Mouse (Mus musculus) forebrain, embryonic 13.5 days (tissue): ENCODE results near the gene Exoc3l4. TPM values are rescaled to one million over a fixed set of nuclear protein-coding genes. Genes with fewer than 3 reads are reported as not detected.

Experiments
- ATAC-seq: fragments of 200-750 bp; cut with Nextera tagmentation; 2 replicates; pipeline ENCODE4 v1.8.0; 2017
- H3K27ac ChIP-seq: fragments of 300-500 bp; sonication (generic); 2 replicates; pipeline ENCODE4 v1.5.1; 2015; ENCODE audit warnings: inconsistent platforms, mild to moderate bottlenecking, moderate library complexity
- H3K27me3 ChIP-seq: fragments of 300-500 bp; sonication (generic); 2 replicates; pipeline ENCODE4 v1.6.1; 2015; ENCODE audit warnings: mild to moderate bottlenecking, inconsistent platforms
- H3K36me3 ChIP-seq: fragments of 300-500 bp; sonication (generic); 2 replicates; pipeline ENCODE4 v1.6.1; 2015; ENCODE audit warnings: mild to moderate bottlenecking, inconsistent platforms; ENCODE audit not compliant: poor library complexity, severe bottlenecking
- H3K4me1 ChIP-seq: fragments of 300-500 bp; sonication (generic); 2 replicates; pipeline ENCODE4 v1.6.1; 2015; ENCODE audit warnings: inconsistent platforms
- H3K4me2 ChIP-seq: fragments of 300-500 bp; sonication (generic); 2 replicates; pipeline ENCODE4 v1.6.1; 2015; ENCODE audit warnings: inconsistent platforms, mild to moderate bottlenecking, moderate library complexity
- H3K4me3 ChIP-seq: fragments of 300-500 bp; sonication (generic); 2 replicates; pipeline ENCODE4 v1.5.1; 2015; ENCODE audit warnings: mild to moderate bottlenecking, inconsistent platforms
- H3K9ac ChIP-seq: fragments of 300-500 bp; sonication (generic); 2 replicates; pipeline ENCODE4 v1.6.1; 2015; ENCODE audit warnings: mild to moderate bottlenecking, inconsistent platforms
- H3K9me3 ChIP-seq: fragments of 300-500 bp; sonication (generic); replicated peaks from 2 replicates; pipeline ENCODE4 v1.6.1; 2016; ENCODE audit warnings: inconsistent platforms
- WGBS: fragments of 180-500 bp; shearing (Covaris S2); methylation state at CpG from one replicate; pipeline ENCODE4 v1.1.7; 2015; 5-methylcytosine and 5-hydroxymethylcytosine counted together
- polyA plus RNA-seq: library from polyadenylated mRNA; unstranded; fragments of >200 nt; fragmentation: Nextera tagmentation; extraction: Ambion mirVana; gene quantifications from 2 replicates; pipeline ENCODE4 v1.2.1, GENCODE M21; 2015

The Exoc3l4 gene
- polyA plus RNA-seq, 1 experiment from 2014 or later, result 2.3 TPM

GRCm38 (mm10) chr12:111447898-111448760 is 31.3 kb downstream of the Exoc3l4 start:
- no peak for ATAC-seq

GRCm38 (mm10) chr12:111448931-111449705 is 32.3 kb downstream of the Exoc3l4 start:
- H3K9me3 ChIP-seq, result no peaks in the 10 kb centered on the region
- no peaks in the 10 kb centered on the region for H3K36me3 ChIP-seq
- 20% methylated on average over 12 of the region's 14 CpGs for WGBS
- H3K27ac ChIP-seq, result no peak overlapping the region
- ATAC-seq, result no peak
- H3K4me1 ChIP-seq, result peaks cover 8% of the 10 kb centered on the region
- peaks cover 93% of the 10 kb centered on the region for H3K27me3 ChIP-seq
- no peak overlapping the region for H3K4me2 ChIP-seq
- H3K9ac ChIP-seq, result no peak overlapping the region
- no peak overlapping the region for H3K4me3 ChIP-seq

More at GRCm38 (mm10) chr12:111447898-111448760, 31.3 kb downstream of the Exoc3l4 start:
- Histone ChIP-seq H3K27me3 (peaks cover 95% of the 10 kb centered on the region), H3K27ac (no peak overlapping the region), H3K4me2 (no peak overlapping the region), H3K4me3 (no peak overlapping the region), H3K9me3 (no peaks in the 10 kb centered on the region), H3K36me3 (no peaks in the 10 kb centered on the region), H3K4me1 (peaks cover 10% of the 10 kb centered on the region), H3K9ac (no peak overlapping the region)
- 11% methylated on average over 22 of the region's 22 CpGs for WGBS

GRCm38 (mm10) chr12:111450359-111450758 is 33.5 kb downstream of the Exoc3l4 start:
- Histone ChIP-seq H3K36me3 (no peaks in the 10 kb centered on the region), H3K4me1 (peaks cover 6% of the 10 kb centered on the region), H3K4me2 (no peak overlapping the region), H3K27ac (no peak overlapping the region), H3K9me3 (no peaks in the 10 kb centered on the region), H3K9ac (no peak overlapping the region), H3K4me3 (no peak overlapping the region), H3K27me3 (peaks cover 91% of the 10 kb centered on the region)
- 44% methylated on average over 6 of the region's 6 CpGs for WGBS
- no peak for ATAC-seq

- H3K4me2 ChIP-seq, result no peak overlapping the region
- WGBS, result 81% methylated on average over 7 of the region's 7 CpGs
- no peak overlapping the region for H3K4me3 ChIP-seq
- H3K9ac ChIP-seq, result no peak overlapping the region
- no peak for ATAC-seq
- H3K4me1 ChIP-seq, result no peaks in the 10 kb centered on the region
- no peaks in the 10 kb centered on the region for H3K36me3 ChIP-seq
- H3K27me3 ChIP-seq, result peaks cover 82% of the 10 kb centered on the region
- H3K9me3 ChIP-seq, result no peaks in the 10 kb centered on the region
- no peak overlapping the region for H3K27ac ChIP-seq
Observed at GRCm38 (mm10) chr12:111451561-111451960, 34.7 kb downstream of the Exoc3l4 start.

- H3K27me3 ChIP-seq, result peaks cover 77% of the 10 kb centered on the region
- 27% methylated on average over 4 of the region's 4 CpGs for WGBS
Observed at GRCm38 (mm10) chr12:111454021-111454420, 37.2 kb downstream of the Exoc3l4 start.

GRCm38 (mm10) chr12:111454543-111455280 is 37.9 kb downstream of the Exoc3l4 start:
- Histone ChIP-seq H3K4me2 (no peak overlapping the region), H3K4me1 (no peaks in the 10 kb centered on the region), H3K27me3 (peaks cover 74% of the 10 kb centered on the region), H3K27ac (no peak overlapping the region), H3K9ac (no peak overlapping the region), H3K36me3 (no peaks in the 10 kb centered on the region), H3K4me3 (no peak overlapping the region), H3K9me3 (no peaks in the 10 kb centered on the region)
- ATAC-seq, result no peak
- WGBS, result 71% methylated on average over 10 of the region's 10 CpGs

More at GRCm38 (mm10) chr12:111454021-111454420, 37.2 kb downstream of the Exoc3l4 start:
- Histone ChIP-seq H3K9me3 (no peaks in the 10 kb centered on the region), H3K9ac (no peak overlapping the region), H3K4me3 (no peak overlapping the region), H3K36me3 (no peaks in the 10 kb centered on the region), H3K27ac (no peak overlapping the region), H3K4me1 (no peaks in the 10 kb centered on the region), H3K4me2 (no peak overlapping the region)
- no peak for ATAC-seq

- no peak overlapping the region for H3K27ac ChIP-seq
- H3K4me1 ChIP-seq, result no peaks in the 10 kb centered on the region
- no peaks in the 10 kb centered on the region for H3K9me3 ChIP-seq
- WGBS, result 71% methylated on average over 12 of the region's 12 CpGs
- no peak overlapping the region for H3K9ac ChIP-seq
- H3K27me3 ChIP-seq, result peaks cover 69% of the 10 kb centered on the region
- no peak for ATAC-seq
- H3K4me3 ChIP-seq, result no peak overlapping the region
- no peak overlapping the region for H3K4me2 ChIP-seq
- no peaks in the 10 kb centered on the region for H3K36me3 ChIP-seq
Observed at GRCm38 (mm10) chr12:111455311-111455846, 38.6 kb downstream of the Exoc3l4 start.

- no peak overlapping the region for H3K4me2 ChIP-seq
- H3K27me3 ChIP-seq, result peaks cover 64% of the 10 kb centered on the region
- no peak overlapping the region for H3K27ac ChIP-seq
- no peak overlapping the region for H3K4me3 ChIP-seq
- no peaks in the 10 kb centered on the region for H3K36me3 ChIP-seq
- no peaks in the 10 kb centered on the region for H3K9me3 ChIP-seq
- WGBS, result 53% methylated on average over 8 of the region's 8 CpGs
- no peaks in the 10 kb centered on the region for H3K4me1 ChIP-seq
- ATAC-seq, result no peak
- no peak overlapping the region for H3K9ac ChIP-seq
Observed at GRCm38 (mm10) chr12:111455860-111456259, 39.0 kb downstream of the Exoc3l4 start.

GRCm38 (mm10) chr12:111457742-111458141 is 40.9 kb downstream of the Exoc3l4 start:
- no peaks in the 10 kb centered on the region for H3K4me1 ChIP-seq
- no peak overlapping the region for H3K9ac ChIP-seq
- no peak overlapping the region for H3K4me2 ChIP-seq
- no peak overlapping the region for H3K27ac ChIP-seq
- 83% methylated on average over 1 of the region's 1 CpGs for WGBS
- ATAC-seq, result no peak
- peaks cover 48% of the 10 kb centered on the region for H3K27me3 ChIP-seq
- no peaks in the 10 kb centered on the region for H3K36me3 ChIP-seq
- H3K9me3 ChIP-seq, result no peaks in the 10 kb centered on the region
- H3K4me3 ChIP-seq, result no peak overlapping the region

- no peak overlapping the region for H3K27ac ChIP-seq
- H3K9me3 ChIP-seq, result no peaks in the 10 kb centered on the region
- no peak overlapping the region for H3K4me3 ChIP-seq
- H3K4me1 ChIP-seq, result no peaks in the 10 kb centered on the region
- H3K4me2 ChIP-seq, result no peak overlapping the region
- H3K27me3 ChIP-seq, result peaks cover 14% of the 10 kb centered on the region; the same call in 1 of the 2 replicates
- H3K36me3 ChIP-seq, result no peaks in the 10 kb centered on the region
- WGBS, result 81% methylated on average over 7 of the region's 7 CpGs
- H3K9ac ChIP-seq, result no peak overlapping the region
- no peak for ATAC-seq
Observed at GRCm38 (mm10) chr12:111463570-111463969, 46.8 kb downstream of the Exoc3l4 start.

GRCm38 (mm10) chr12:111466369-111466768 is 49.6 kb downstream of the Exoc3l4 start:
- no peak for ATAC-seq
- 95% methylated on average over 3 of the region's 3 CpGs for WGBS
- H3K4me3 ChIP-seq, result no peak overlapping the region
- peaks cover 4% of the 10 kb centered on the region; the same call in 1 of the 2 replicates for H3K27me3 ChIP-seq
- no peaks in the 10 kb centered on the region for H3K36me3 ChIP-seq
- no peaks in the 10 kb centered on the region for H3K9me3 ChIP-seq
- peaks cover 4% of the 10 kb centered on the region; the same call in 1 of the 2 replicates for H3K4me1 ChIP-seq
- H3K9ac ChIP-seq, result no peak overlapping the region
- no peak overlapping the region for H3K27ac ChIP-seq
- H3K4me2 ChIP-seq, result no peak overlapping the region
